19 mouse cellular contexts compared by ENCODE assay signal in genomic region chr13:38002461-38002860, GRCm38 (mm10). TPM values are rescaled to one million over a fixed set of nuclear protein-coding genes. Genes with fewer than 3 reads are reported as not detected.
DNase-seq lines count a peak whose midpoint lies in the region; ATAC-seq and TF ChIP-seq lines count a peak whose summit lies in the region.
"Had no signal": no experiment of that assay in that cellular context is flagged by ENCODE, and none has a peak within 500 bp of the region (broad histone marks: within the 10 kb centered on the region; RNA-seq: fewer than 3 reads in every experiment).

No protein-coding gene starts in this region.

- TF ChIP-seq EP300 in liver, postnatal 0 days (IDR thresholded peaks at IDR 0.05; ENCODE audit: low read depth), result no peak

- no peak for DNase-seq in gastrocnemius, adult 2 months
- no peak for DNase-seq in gastrocnemius, postnatal 4 days (ENCODE audit: low spot score in 2 of 2)
- DNase-seq in liver, postnatal 0 days, result no peak
- DNase-seq in liver (no peak), NIH3T3 (ENCODE audit: low read depth) (peak; percentile 5)
- DNase-seq in layer of hippocampus, adult 9-11 months, result no peak
- no peak for DNase-seq in adrenal gland, postnatal 10 days
- DNase-seq: cerebellum, adult 11 months; cerebellum, postnatal 14 days; gastrocnemius, postnatal 36 days; heart, postnatal 4 days; kidney, adult 9 months; lung, postnatal 36 days; thymus, adult 18-20 months had no signal

- peak; percentile 15 for TF ChIP-seq CTCF in gastrocnemius, adult 2 months (IDR thresholded peaks at IDR 0.05)
- peak; percentile 58 for TF ChIP-seq CTCF in liver, postnatal 0 days (IDR thresholded peaks at IDR 0.05; ENCODE audit: low read depth)
- TF ChIP-seq CTCF in small intestine, adult 2 months (IDR thresholded peaks at IDR 0.05; ENCODE audit: extremely low read depth, insufficient read length, insufficient replicate concordance, low read depth, low read length), result peak; percentile 14; the same call in 1 of the 2 replicates

- no peak for ATAC-seq in liver, postnatal 0 days
- ATAC-seq: hindbrain, postnatal 0 days had no signal

- intact Hi-C loops in gastrocnemius, adult 2 months (cut with DNase I), result no loop called here

- no peak overlapping the region for H3K27ac ChIP-seq in gastrocnemius, adult 2 months
- H3K27ac ChIP-seq in liver, postnatal 0 days (ENCODE audit: low read depth), result no peak overlapping the region
- no peak overlapping the region for H3K27ac ChIP-seq in small intestine, adult 2 months (ENCODE audit: insufficient read depth, low read depth, low read length)
- H3K27ac ChIP-seq: hindbrain, postnatal 0 days; left cerebral cortex, adult 2 months; liver, embryonic 15.5 days had no signal

- WGBS in liver, postnatal 0 days (ENCODE audit: insufficient replicate concordance), result 42% methylated on average over 1 of the region's 1 CpGs
- 46% methylated on average over 1 of the region's 1 CpGs for WGBS in small intestine, adult 2 months

- no peaks in the 10 kb centered on the region for H3K9me3 ChIP-seq in liver, postnatal 0 days (ENCODE audit: low read length)
- H3K9me3 ChIP-seq: liver, embryonic 15.5 days had no signal

- peaks cover 5% of the 10 kb centered on the region; the same call in 1 of the 2 replicates for H3K4me1 ChIP-seq in liver, postnatal 0 days (ENCODE audit: insufficient read depth)
- H3K4me1 ChIP-seq in small intestine, adult 2 months (ENCODE audit: control insufficient read depth, insufficient read depth, insufficient read length, low read length), result no peaks in the 10 kb centered on the region

- no peaks in the 10 kb centered on the region for H3K27me3 ChIP-seq in liver, postnatal 0 days (ENCODE audit: insufficient read depth, low read length)
- no peaks in the 10 kb centered on the region for H3K27me3 ChIP-seq in small intestine, adult 2 months (ENCODE audit: control insufficient read depth, insufficient read depth, low read length)

- no peak overlapping the region for H3K4me3 ChIP-seq in gastrocnemius, adult 2 months
- no peak overlapping the region for H3K4me3 ChIP-seq in liver, postnatal 0 days (ENCODE audit: low read depth, low read length)
- no peak overlapping the region for H3K4me3 ChIP-seq in small intestine, adult 2 months (ENCODE audit: low read depth, low read length)
- H3K4me3 ChIP-seq: left cerebral cortex, adult 2 months; liver, embryonic 15.5 days had no signal

- no peaks in the 10 kb centered on the region for H3K36me3 ChIP-seq in liver, postnatal 0 days (replicated peaks; ENCODE audit: insufficient read depth, low read length)
- H3K36me3 ChIP-seq in small intestine, adult 2 months (ENCODE audit: control insufficient read depth, insufficient read depth, low read length), result no peaks in the 10 kb centered on the region
- H3K36me3 ChIP-seq: liver, embryonic 15.5 days had no signal

- TF ChIP-seq POLR2A in small intestine, adult 2 months (IDR thresholded peaks at IDR 0.05; ENCODE audit: low read depth, low read length), result no peak

- no peak overlapping the region for H3K9ac ChIP-seq in liver, postnatal 0 days (replicated peaks)
- H3K9ac ChIP-seq: liver, embryonic 15.5 days had no signal

- H3K4me2 ChIP-seq in liver, postnatal 0 days (ENCODE audit: low read depth, low read length), result no peak overlapping the region
- H3K4me2 ChIP-seq: liver, embryonic 15.5 days; midbrain, embryonic 11.5 days had no signal

RNA-seq across cellular contexts. Expression of gene Ssr1, which starts 8.4 kb away (rescaled TPM):
- total RNA-seq in gastrocnemius, adult 2 months (2021), result 10 to 100 TPM; 66.3 to 72.4 TPM
- 100 to 1,000 TPM in 1 of 2 experiments, 10 to 100 TPM in 1; 98.4 to 104 TPM for total RNA-seq in gastrocnemius, postnatal 4 days (2021)
- polyA plus RNA-seq in liver, postnatal 0 days (2015; fragmentation: Nextera tagmentation; extraction: Ambion mirVana), result 48.9 and 55.1 TPM in 2 replicates
- polyA plus RNA-seq in small intestine, adult 2 months (2012; rRNA removed), result 1.8 and 3.0 TPM in 2 replicates
- 100 to 1,000 TPM; 117 to 134 TPM for total RNA-seq in adrenal gland, postnatal 10 days (2021)

RNA-seq across cellular contexts. Expression of gene Riok1, which starts 34.3 kb away (rescaled TPM):
- 1 to 10 TPM; 8.2 to 8.7 TPM for total RNA-seq in gastrocnemius, adult 2 months (2021)
- total RNA-seq in gastrocnemius, postnatal 4 days (2021), result 10 to 100 TPM; 22.5 to 27.0 TPM
- 13.4 and 14.6 TPM in 2 replicates for polyA plus RNA-seq in liver, postnatal 0 days (2015; fragmentation: Nextera tagmentation; extraction: Ambion mirVana)
- polyA plus RNA-seq in small intestine, adult 2 months (2012; rRNA removed), result 3.0 and 7.3 TPM in 2 replicates
- total RNA-seq in adrenal gland, postnatal 10 days (2021), result 10 to 100 TPM; 31.2 to 31.4 TPM

RNA-seq across cellular contexts. Expression of gene Cage1, which starts 34.4 kb away (rescaled TPM):
- total RNA-seq in gastrocnemius, adult 2 months (2021), result 1 to 10 TPM in 1 of 2 experiments, under 1 TPM in 1; 0.74 to 1.5 TPM
- total RNA-seq in gastrocnemius, postnatal 4 days (2021), result 1 to 10 TPM; 1.5 to 2.3 TPM
- polyA plus RNA-seq in liver, postnatal 0 days (2015; fragmentation: Nextera tagmentation; extraction: Ambion mirVana), result 0.69 and 0.76 TPM in 2 replicates
- polyA plus RNA-seq in small intestine, adult 2 months (2012; rRNA removed), result 0.04 TPM in 1 of 2 replicates, not detected in the other
- 1 to 10 TPM; 3.5 to 6.2 TPM for total RNA-seq in adrenal gland, postnatal 10 days (2021)
